In genomic region chr2:174344996-174345395, GRCm38 (mm10) we compare ENCODE assay signal across 11 mouse cellular contexts. TPM values are rescaled to one million over a fixed set of nuclear protein-coding genes. Genes with fewer than 3 reads are reported as not detected.
DNase-seq lines count a peak whose midpoint lies in the region; ATAC-seq and TF ChIP-seq lines count a peak whose summit lies in the region.
"Had no signal": no experiment of that assay in that cellular context is flagged by ENCODE, and none has a peak within 500 bp of the region (broad histone marks: within the 10 kb centered on the region; RNA-seq: fewer than 3 reads in every experiment).

No protein-coding gene starts in this region.

- no peak for TF ChIP-seq CTCF in liver, postnatal 0 days (IDR thresholded peaks at IDR 0.05; ENCODE audit: low read depth)
- TF ChIP-seq CTCF in embryonic fibroblast, embryonic 13.5 days (IDR thresholded peaks at IDR 0.05; ENCODE audit: borderline replicate concordance, insufficient read depth, low read length) = no peak

- TF ChIP-seq POLR2A in embryonic fibroblast, embryonic 13.5 days (IDR thresholded peaks at IDR 0.05; ENCODE audit: low read depth, low read length) = no peak

- peak overlapping the region; percentile 96 for H3K27ac ChIP-seq in heart, embryonic 13.5 days (replicated peaks)
- H3K27ac ChIP-seq in liver, postnatal 0 days (ENCODE audit: low read depth) = peak overlapping the region; percentile 48; the same call in 1 of the 2 replicates
- H3K27ac ChIP-seq in embryonic fibroblast, embryonic 13.5 days (ENCODE audit: insufficient read depth, low read length) = 0 out of 2 replicates have a peak overlapping the region, but pooled peaks have one; percentile 19
- peak overlapping the region; percentile 72 for H3K27ac ChIP-seq in neural tube, embryonic 15.5 days (replicated peaks)
- H3K27ac ChIP-seq: liver, embryonic 14.5 days had no signal

- H3K27me3 ChIP-seq in heart, embryonic 13.5 days (replicated peaks) = no peaks in the 10 kb centered on the region
- H3K27me3 ChIP-seq in liver, postnatal 0 days (ENCODE audit: insufficient read depth, low read length) = no peaks in the 10 kb centered on the region
- no peaks in the 10 kb centered on the region for H3K27me3 ChIP-seq in neural tube, embryonic 15.5 days (replicated peaks)

- intact Hi-C loops in heart, postnatal 14 days (cut with DNase I) = loop anchor here (2.0 to 10.0 kb wide), 2 partner anchors 16 to 1340 kb away; partner anchors contain the start of gene Rae1

- whole genome bisulfite sequencing in heart, embryonic 13.5 days = 93% methylated on average over 16 of the region's 16 CpGs
- 86% methylated on average over 16 of the region's 16 CpGs for WGBS in liver, postnatal 0 days (ENCODE audit: insufficient replicate concordance)
- WGBS in neural tube, embryonic 15.5 days = 91% methylated on average over 16 of the region's 16 CpGs

- no peak for DNase-seq in heart, postnatal 14 days
- DNase-seq in liver, postnatal 0 days = no peak
- no peak for DNase-seq in liver
- no peak for DNase-seq in frontal cortex, adult 2 months (ENCODE audit: extremely low spot score in 1 of 2, low spot score in 1 of 2)
- DNase-seq: adrenal gland, postnatal 25 days; thymus, postnatal 25 days had no signal

- H3K4me3 ChIP-seq in heart, embryonic 13.5 days = no peak overlapping the region
- H3K4me3 ChIP-seq in liver, postnatal 0 days (ENCODE audit: low read depth, low read length) = no peak overlapping the region
- H3K4me3 ChIP-seq in embryonic fibroblast, embryonic 13.5 days (ENCODE audit: insufficient read depth, low read length) = no peak overlapping the region
- H3K4me3 ChIP-seq in neural tube, embryonic 15.5 days (replicated peaks) = no peak overlapping the region

- peaks cover 70% of the 10 kb centered on the region for H3K36me3 ChIP-seq in heart, embryonic 13.5 days
- peaks cover 31% of the 10 kb centered on the region for H3K36me3 ChIP-seq in liver, postnatal 0 days (replicated peaks; ENCODE audit: insufficient read depth, low read length)
- peaks cover 36% of the 10 kb centered on the region for H3K36me3 ChIP-seq in neural tube, embryonic 15.5 days

- H3K4me2 ChIP-seq in heart, embryonic 13.5 days = peak overlapping the region; percentile 65; the same call in 1 of the 2 replicates
- H3K4me2 ChIP-seq in liver, postnatal 0 days (ENCODE audit: low read depth, low read length) = no peak overlapping the region
- no peak overlapping the region for H3K4me2 ChIP-seq in neural tube, embryonic 15.5 days

- no peak for ATAC-seq in heart, embryonic 13.5 days (ENCODE audit: extremely low read depth, insufficient number of reproducible peaks, low FRiP score, low TSS enrichment)
- no peak for ATAC-seq in liver, postnatal 0 days
- ATAC-seq in neural tube, embryonic 15.5 days (ENCODE audit: low FRiP score) = no peak

- H3K4me1 ChIP-seq in heart, embryonic 13.5 days = peaks cover 53% of the 10 kb centered on the region
- peaks cover 34% of the 10 kb centered on the region for H3K4me1 ChIP-seq in liver, postnatal 0 days (ENCODE audit: insufficient read depth)
- H3K4me1 ChIP-seq in embryonic fibroblast, embryonic 13.5 days (ENCODE audit: control insufficient read depth, insufficient read depth, low read length) = peaks cover 14% of the 10 kb centered on the region
- peaks cover 50% of the 10 kb centered on the region for H3K4me1 ChIP-seq in neural tube, embryonic 15.5 days

- no peaks in the 10 kb centered on the region for H3K9me3 ChIP-seq in heart, embryonic 13.5 days
- H3K9me3 ChIP-seq in liver, postnatal 0 days (ENCODE audit: low read length) = no peaks in the 10 kb centered on the region
- no peaks in the 10 kb centered on the region for H3K9me3 ChIP-seq in neural tube, embryonic 15.5 days (replicated peaks)
- H3K9me3 ChIP-seq: G1E had no signal

- no peak for TF ChIP-seq EP300 in liver, postnatal 0 days (IDR thresholded peaks at IDR 0.05; ENCODE audit: low read depth)

- peak overlapping the region; percentile 68; the same call in 1 of the 2 replicates for H3K9ac ChIP-seq in heart, embryonic 13.5 days
- no peak overlapping the region for H3K9ac ChIP-seq in liver, postnatal 0 days (replicated peaks)
- no peak overlapping the region for H3K9ac ChIP-seq in neural tube, embryonic 15.5 days (replicated peaks)
- H3K9ac ChIP-seq: liver, embryonic 14.5 days had no signal

RNA-seq across cellular contexts. Expression of gene Gm20721, which starts 1.5 kb away (rescaled TPM):
- polyA plus RNA-seq in heart, embryonic 13.5 days (2015; fragmentation: Nextera tagmentation; extraction: Ambion mirVana) = 16.0 and 26.6 TPM in 2 replicates
- total RNA-seq in heart, postnatal 14 days (2021) = 1 to 10 TPM; 1.7 to 1.8 TPM
- polyA plus RNA-seq in liver, postnatal 0 days (2015; fragmentation: Nextera tagmentation; extraction: Ambion mirVana) = 1.3 and 2.9 TPM in 2 replicates
- polyA plus RNA-seq in embryonic fibroblast, embryonic 13.5 days (2011; ENCODE audit: insufficient read length, low read depth, missing spikeins) = 4.3 and 10.6 TPM in 2 replicates
- polyA plus RNA-seq in neural tube, embryonic 15.5 days (2015; fragmentation: Nextera tagmentation; extraction: Ambion mirVana) = 17.0 and 19.8 TPM in 2 replicates
- polyA plus RNA-seq in frontal cortex, adult 2 months (2012; rRNA removed) = 2.9 and 7.7 TPM in 2 replicates

Comparison
In these comparisons a context has a peak if more than half of its experiments do, and no peak if none do; other contexts are left out.
1. H3K27ac ChIP-seq: peak in every context shown above with its lines; median percentile 96 in heart, embryonic 13.5 days; 72 in neural tube, embryonic 15.5 days; 48 in liver, postnatal 0 days; 19 in embryonic fibroblast, embryonic 13.5 days.